Mouse (Mus musculus) heart, embryonic 11.5 days (tissue): ENCODE results near the gene 2610528J11Rik. TPM values are rescaled to one million over a fixed set of nuclear protein-coding genes. Genes with fewer than 3 reads are reported as not detected.
A peak's percentile ranks its signal among the peaks of the same experiment; 100 is the strongest.

Source experiments
- ATAC-seq: fragments of 200-750 bp; cut with Nextera tagmentation; replicated peaks from 2 replicates; pipeline ENCODE4 v1.8.0; 2017; ENCODE audit warnings: moderate library complexity; ENCODE audit not compliant: insufficient number of reproducible peaks, low FRiP score, low TSS enrichment
- H3K27ac ChIP-seq: fragments of 300-500 bp; sonication (generic); 2 replicates; pipeline ENCODE4 v1.5.1; 2014; ENCODE audit warnings: mild to moderate bottlenecking, low read depth, low read length
- H3K27me3 ChIP-seq: fragments of 300-500 bp; sonication (generic); 2 replicates; pipeline ENCODE4 v1.6.1; 2014; ENCODE audit warnings: mild to moderate bottlenecking, low read length, mixed read lengths; ENCODE audit not compliant: control insufficient read depth, insufficient read depth
- H3K36me3 ChIP-seq: fragments of 300-500 bp; sonication (generic); 2 replicates; pipeline ENCODE4 v1.6.1; 2014; ENCODE audit warnings: mild to moderate bottlenecking, low read length, moderate library complexity, mixed read lengths; ENCODE audit not compliant: control insufficient read depth, insufficient read depth
- H3K4me1 ChIP-seq: fragments of 300-500 bp; sonication (generic); 2 replicates; pipeline ENCODE4 v1.6.1; 2014; ENCODE audit warnings: low read length; ENCODE audit not compliant: control insufficient read depth, insufficient read depth
- H3K4me2 ChIP-seq: fragments of 300-500 bp; sonication (generic); 2 replicates; pipeline ENCODE4 v1.6.1; 2014; ENCODE audit warnings: mild to moderate bottlenecking, moderate library complexity
- H3K4me3 ChIP-seq: fragments of 300-500 bp; sonication (generic); 2 replicates; pipeline ENCODE4 v1.5.1; 2014; ENCODE audit warnings: low read depth, low read length
- H3K9ac ChIP-seq: fragments of 300-500 bp; sonication (generic); 2 replicates; pipeline ENCODE4 v1.6.1; 2014; ENCODE audit warnings: mild to moderate bottlenecking, low read depth, low read length, moderate library complexity
- H3K9me3 ChIP-seq: fragments of 300-500 bp; sonication (generic); replicated peaks from 2 replicates; pipeline ENCODE4 v1.6.1; 2016; ENCODE audit warnings: low read length; ENCODE audit not compliant: control insufficient read depth
- WGBS: fragments of 180-500 bp; shearing (Covaris S2); extraction: QIAGEN DNeasy Blood & Tissue Kit; methylation state at CpG from one replicate; pipeline ENCODE4 v1.1.7; 2014; ENCODE audit not compliant: insufficient replicate concordance; 5-methylcytosine and 5-hydroxymethylcytosine counted together
- polyA plus RNA-seq: library from polyadenylated mRNA; unstranded; fragments of >200 nt; fragmentation: Nextera tagmentation; extraction: Ambion mirVana; gene quantifications from 2 replicates; pipeline ENCODE4 v1.2.1, GENCODE M21; 2014

2610528J11Rik gene
- polyA plus RNA-seq, 1 experiment from 2014 or later, result 0.39 TPM

GRCm38 (mm10) chr4:118532663-118533062 is 5.9 kb downstream of the 2610528J11Rik start:
- no peaks in the 10 kb centered on the region; the same call in 1 of the 2 replicates for H3K27me3 ChIP-seq
- WGBS, result 66% methylated on average over 5 of the region's 5 CpGs
- H3K4me1 ChIP-seq, result no peaks in the 10 kb centered on the region
- H3K27ac ChIP-seq, result no peak overlapping the region
- no peak overlapping the region for H3K4me2 ChIP-seq
- no peaks in the 10 kb centered on the region for H3K9me3 ChIP-seq
- no peak overlapping the region for H3K9ac ChIP-seq
- no peak overlapping the region for H3K4me3 ChIP-seq
- no peak for ATAC-seq
- H3K36me3 ChIP-seq, result no peaks in the 10 kb centered on the region

GRCm38 (mm10) chr4:118533156-118533555 is 6.4 kb downstream of the 2610528J11Rik start:
- no peak overlapping the region for H3K27ac ChIP-seq
- H3K4me1 ChIP-seq, result no peaks in the 10 kb centered on the region
- H3K9me3 ChIP-seq, result no peaks in the 10 kb centered on the region
- H3K9ac ChIP-seq, result no peak overlapping the region
- no peaks in the 10 kb centered on the region; the same call in 1 of the 2 replicates for H3K27me3 ChIP-seq
- H3K4me2 ChIP-seq, result no peak overlapping the region
- no peak overlapping the region for H3K4me3 ChIP-seq
- ATAC-seq, result no peak
- 40% methylated on average over 3 of the region's 4 CpGs for WGBS
- H3K36me3 ChIP-seq, result no peaks in the 10 kb centered on the region

- WGBS, result 80% methylated on average over 7 of the region's 7 CpGs
- no peak overlapping the region for H3K4me3 ChIP-seq
- H3K9me3 ChIP-seq, result no peaks in the 10 kb centered on the region
- ATAC-seq, result no peak
- no peak overlapping the region for H3K27ac ChIP-seq
- no peaks in the 10 kb centered on the region for H3K36me3 ChIP-seq
- no peaks in the 10 kb centered on the region; the same call in 1 of the 2 replicates for H3K27me3 ChIP-seq
- H3K9ac ChIP-seq, result no peak overlapping the region
- no peaks in the 10 kb centered on the region for H3K4me1 ChIP-seq
- H3K4me2 ChIP-seq, result no peak overlapping the region
Observed at GRCm38 (mm10) chr4:118533605-118534004, 6.8 kb downstream of the 2610528J11Rik start.

GRCm38 (mm10) chr4:118535610-118536009 is 8.8 kb downstream of the 2610528J11Rik start:
- no peaks in the 10 kb centered on the region for H3K36me3 ChIP-seq
- no peak overlapping the region for H3K4me3 ChIP-seq
- H3K4me1 ChIP-seq, result no peaks in the 10 kb centered on the region
- H3K27ac ChIP-seq, result no peak overlapping the region
- WGBS, result 81% methylated on average over 6 of the region's 6 CpGs
- H3K27me3 ChIP-seq, result peaks cover 2% of the 10 kb centered on the region
- ATAC-seq, result no peak
- no peaks in the 10 kb centered on the region for H3K9me3 ChIP-seq
- no peak overlapping the region for H3K4me2 ChIP-seq
- no peak overlapping the region for H3K9ac ChIP-seq

GRCm38 (mm10) chr4:118537801-118538200 is 11.0 kb downstream of the 2610528J11Rik start:
- Histone ChIP-seq H3K9ac (no peak overlapping the region), H3K4me1 (peaks cover 4% of the 10 kb centered on the region), H3K4me2 (no peak overlapping the region), H3K9me3 (no peaks in the 10 kb centered on the region), H3K27me3 (peaks cover 10% of the 10 kb centered on the region), H3K4me3 (no peak overlapping the region), H3K27ac (no peak overlapping the region), H3K36me3 (no peaks in the 10 kb centered on the region)
- WGBS, result 27% methylated on average over 6 of the region's 6 CpGs
- ATAC-seq, result no peak

GRCm38 (mm10) chr4:118539904-118540303 is 13.1 kb downstream of the 2610528J11Rik start:
- peaks cover 10% of the 10 kb centered on the region for H3K27me3 ChIP-seq
- H3K9me3 ChIP-seq, result no peaks in the 10 kb centered on the region
- WGBS, result 38% methylated on average over 10 of the region's 10 CpGs
- H3K4me3 ChIP-seq, result no peak overlapping the region
- no peak overlapping the region for H3K4me2 ChIP-seq
- H3K27ac ChIP-seq, result no peak overlapping the region
- peaks cover 6% of the 10 kb centered on the region for H3K4me1 ChIP-seq
- no peaks in the 10 kb centered on the region for H3K36me3 ChIP-seq
- H3K9ac ChIP-seq, result no peak overlapping the region
- ATAC-seq, result no peak

- Histone ChIP-seq H3K27ac (no peak overlapping the region), H3K4me2 (peak overlapping the region; percentile 79), H3K4me3 (peak overlapping the region; percentile 42; the same call in 1 of the 2 replicates), H3K4me1 (peaks cover 6% of the 10 kb centered on the region), H3K36me3 (no peaks in the 10 kb centered on the region), H3K9me3 (no peaks in the 10 kb centered on the region), H3K27me3 (peaks cover 10% of the 10 kb centered on the region), H3K9ac (no peak overlapping the region)
- ATAC-seq, result no peak
- 50% methylated on average over 9 of the region's 9 CpGs for WGBS
Observed at GRCm38 (mm10) chr4:118542510-118543157, 15.8 kb downstream of the 2610528J11Rik start.

GRCm38 (mm10) chr4:118543158-118543530 is 16.3 kb downstream of the 2610528J11Rik start:
- Histone ChIP-seq H3K4me2 (peak overlapping the region; percentile 79), H3K27ac (no peak overlapping the region), H3K9me3 (no peaks in the 10 kb centered on the region), H3K27me3 (peaks cover 10% of the 10 kb centered on the region), H3K9ac (peak overlapping the region; percentile 40; the same call in 1 of the 2 replicates), H3K36me3 (no peaks in the 10 kb centered on the region), H3K4me1 (peaks cover 6% of the 10 kb centered on the region), H3K4me3 (peak overlapping the region; percentile 42)
- WGBS, result 12% methylated on average over 13 of the region's 13 CpGs
- no peak for ATAC-seq
